12 mouse cellular contexts compared by ENCODE assay signal in the genomic region with DNA sequence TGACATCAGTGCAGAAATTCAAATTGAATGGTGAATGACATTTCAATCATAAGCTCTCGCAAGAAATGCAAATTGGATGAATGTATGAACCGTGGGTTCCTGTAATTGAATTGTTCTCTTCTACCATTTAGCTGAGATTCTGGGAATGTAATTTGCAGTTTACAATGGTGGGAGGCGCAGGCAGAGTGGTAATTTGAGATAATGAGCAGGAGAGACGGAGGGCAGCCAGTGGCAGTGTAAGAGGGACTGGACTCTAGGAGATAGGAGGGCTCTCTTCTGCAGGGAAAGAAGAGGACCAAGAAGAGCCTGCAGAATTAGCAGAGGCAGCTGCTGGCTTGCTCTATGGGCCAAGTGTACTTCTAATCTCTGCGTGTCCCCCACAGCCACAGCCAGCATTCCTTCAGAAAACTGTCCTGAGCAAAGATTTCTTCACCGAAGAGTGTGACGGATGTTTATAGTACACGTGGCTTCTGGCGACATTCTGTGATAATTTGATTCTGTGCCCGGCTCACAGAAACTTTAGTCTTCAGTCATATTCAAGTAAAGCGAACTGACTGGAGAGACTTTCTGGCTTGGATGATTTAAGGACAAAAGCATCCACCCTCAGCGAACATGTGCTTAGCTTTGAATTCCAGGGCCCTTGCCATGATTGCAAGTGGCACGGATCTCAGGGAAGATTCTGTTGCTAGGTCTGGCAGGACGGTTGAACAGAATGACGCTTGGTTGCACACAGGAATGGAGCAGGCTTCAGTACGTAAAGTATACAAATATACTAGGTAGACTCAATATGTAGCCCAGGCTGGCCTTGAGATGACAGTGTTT.
DNase-seq lines count a peak whose midpoint lies in the region; ATAC-seq and TF ChIP-seq lines count a peak whose summit lies in the region.
"Had no signal": no experiment of that assay in that cellular context is flagged by ENCODE, and none has a peak within 500 bp of the region (broad histone marks: within the 10 kb centered on the region; RNA-seq: fewer than 3 reads in every experiment).

No protein-coding gene starts in this region.

- H3K4me3 ChIP-seq in hindbrain, embryonic 14.5 days (replicated peaks; ENCODE audit: low read length) = no peak overlapping the region
- H3K4me3 ChIP-seq in hindbrain, embryonic 12.5 days = no peak overlapping the region
- H3K4me3 ChIP-seq in neural tube, embryonic 13.5 days = no peak overlapping the region
- no peak overlapping the region for H3K4me3 ChIP-seq in heart, postnatal 0 days (ENCODE audit: low read depth, low read length)
- H3K4me3 ChIP-seq: embryonic facial prominence, embryonic 12.5 days had no signal

- H3K9ac ChIP-seq in hindbrain, embryonic 14.5 days = no peak overlapping the region
- no peak overlapping the region for H3K9ac ChIP-seq in hindbrain, embryonic 12.5 days
- H3K9ac ChIP-seq in neural tube, embryonic 13.5 days = no peak overlapping the region
- no peak overlapping the region for H3K9ac ChIP-seq in heart, postnatal 0 days (replicated peaks; ENCODE audit: low read depth, low read length)
- H3K9ac ChIP-seq: embryonic facial prominence, embryonic 12.5 days had no signal

- WGBS in hindbrain, embryonic 14.5 days = 72% methylated on average over 16 of the region's 16 CpGs
- 82% methylated on average over 16 of the region's 16 CpGs for WGBS in hindbrain, embryonic 12.5 days
- WGBS in neural tube, embryonic 13.5 days = 70% methylated on average over 16 of the region's 16 CpGs
- 34% methylated on average over 16 of the region's 16 CpGs for WGBS in heart, postnatal 0 days

- no peak for TF ChIP-seq EP300 in heart, postnatal 0 days (IDR thresholded peaks at IDR 0.05; ENCODE audit: low read depth)

- no peak overlapping the region for H3K4me2 ChIP-seq in hindbrain, embryonic 14.5 days (replicated peaks)
- no peak overlapping the region for H3K4me2 ChIP-seq in hindbrain, embryonic 12.5 days (replicated peaks)
- H3K4me2 ChIP-seq in neural tube, embryonic 13.5 days = no peak overlapping the region
- H3K4me2 ChIP-seq in heart, postnatal 0 days (ENCODE audit: low read depth, low read length) = peak overlapping the region; percentile 7; the same call in 1 of the 2 replicates
- H3K4me2 ChIP-seq: embryonic facial prominence, embryonic 12.5 days had no signal

- 0 out of 2 replicates have a peak, but pooled peaks have one; percentile 37 for ATAC-seq in hindbrain, embryonic 14.5 days (ENCODE audit: low FRiP score)
- no peak for ATAC-seq in hindbrain, embryonic 12.5 days (ENCODE audit: low FRiP score)
- ATAC-seq in neural tube, embryonic 13.5 days (ENCODE audit: low read depth) = 0 out of 2 replicates have a peak, but pooled peaks have one; percentile 27
- no peak for ATAC-seq in heart, postnatal 0 days (ENCODE audit: insufficient read depth, low read depth)
- ATAC-seq: hindbrain, postnatal 0 days had no signal

- 0 out of 2 replicates have a peak overlapping the region, but pooled peaks have one; percentile 24 for H3K27ac ChIP-seq in hindbrain, embryonic 14.5 days
- H3K27ac ChIP-seq in hindbrain, embryonic 12.5 days = no peak overlapping the region
- H3K27ac ChIP-seq in neural tube, embryonic 13.5 days (replicated peaks) = peak overlapping the region; percentile 49; the same call in 1 of the 2 replicates
- no peak overlapping the region for H3K27ac ChIP-seq in heart, postnatal 0 days (ENCODE audit: low read depth)
- H3K27ac ChIP-seq: embryonic facial prominence, embryonic 12.5 days; hindbrain, postnatal 0 days had no signal

- no peak for TF ChIP-seq CTCF in heart, postnatal 0 days (IDR thresholded peaks at IDR 0.05; ENCODE audit: low read depth)

- H3K4me1 ChIP-seq in hindbrain, embryonic 14.5 days (replicated peaks; ENCODE audit: control insufficient read depth, insufficient read depth, low read length) = no peaks in the 10 kb centered on the region
- H3K4me1 ChIP-seq in hindbrain, embryonic 12.5 days = 0 out of 2 replicates have a peak, but pooled peaks cover 2% of the 10 kb centered on the region
- H3K4me1 ChIP-seq in neural tube, embryonic 13.5 days (replicated peaks) = no peaks in the 10 kb centered on the region
- no peaks in the 10 kb centered on the region for H3K4me1 ChIP-seq in heart, postnatal 0 days (ENCODE audit: control insufficient read depth, insufficient read depth)
- H3K4me1 ChIP-seq: embryonic facial prominence, embryonic 12.5 days had no signal

- DNase-seq in hindbrain, embryonic 14.5 days (ENCODE audit: low spot score) = no peak
- DNase-seq in neural tube, embryonic 10.5 days (ENCODE audit: extremely low spot score, low spot score) = no peak
- DNase-seq in heart, postnatal 0 days (ENCODE audit: low spot score) = peak; percentile 7
- DNase-seq in adrenal gland, postnatal 10 days = no peak
- no peak for DNase-seq in adipocyte (ENCODE audit: low spot score)
- DNase-seq: cerebellum, adult 9-11 months; left cerebral cortex, postnatal 4 days; thymus, postnatal 25 days had no signal

- no peaks in the 10 kb centered on the region for H3K27me3 ChIP-seq in hindbrain, embryonic 14.5 days (ENCODE audit: control insufficient read depth, insufficient read depth, low read length)
- no peaks in the 10 kb centered on the region for H3K27me3 ChIP-seq in hindbrain, embryonic 12.5 days
- H3K27me3 ChIP-seq in neural tube, embryonic 13.5 days = no peaks in the 10 kb centered on the region
- H3K27me3 ChIP-seq in heart, postnatal 0 days (ENCODE audit: control insufficient read depth, insufficient read depth, low read length) = no peaks in the 10 kb centered on the region
- H3K27me3 ChIP-seq: embryonic facial prominence, embryonic 12.5 days had no signal

- H3K9me3 ChIP-seq in hindbrain, embryonic 14.5 days (ENCODE audit: control insufficient read depth, low read length) = no peaks in the 10 kb centered on the region
- 0 out of 2 replicates have a peak, but pooled peaks cover under 1% of the 10 kb centered on the region for H3K9me3 ChIP-seq in hindbrain, embryonic 12.5 days (replicated peaks)
- H3K9me3 ChIP-seq in neural tube, embryonic 13.5 days = no peaks in the 10 kb centered on the region
- H3K9me3 ChIP-seq in heart, postnatal 0 days (replicated peaks; ENCODE audit: control insufficient read depth, low read length) = no peaks in the 10 kb centered on the region

- no peaks in the 10 kb centered on the region for H3K36me3 ChIP-seq in hindbrain, embryonic 14.5 days (replicated peaks; ENCODE audit: control insufficient read depth, insufficient read depth)
- H3K36me3 ChIP-seq in hindbrain, embryonic 12.5 days = no peaks in the 10 kb centered on the region
- no peaks in the 10 kb centered on the region for H3K36me3 ChIP-seq in neural tube, embryonic 13.5 days
- H3K36me3 ChIP-seq in heart, postnatal 0 days (replicated peaks; ENCODE audit: control insufficient read depth, insufficient read depth, low read length) = no peaks in the 10 kb centered on the region
- H3K36me3 ChIP-seq: embryonic facial prominence, embryonic 12.5 days had no signal

Comparison
In these comparisons a context has a peak if more than half of its experiments do, and no peak if none do; other contexts are left out.
1. ATAC-seq: peak in hindbrain, embryonic 14.5 days (single experiment) and neural tube, embryonic 13.5 days (single experiment); none in hindbrain, embryonic 12.5 days (single experiment) and heart, postnatal 0 days (single experiment).
2. H3K27ac ChIP-seq: peak in hindbrain, embryonic 14.5 days (single experiment) and neural tube, embryonic 13.5 days (single experiment); none in hindbrain, embryonic 12.5 days (single experiment) and heart, postnatal 0 days (single experiment).